Mouse (Mus musculus) heart, postnatal 0 days (tissue): ENCODE data around the gene Slfn9. TPM values are rescaled to one million over a fixed set of nuclear protein-coding genes. Genes with fewer than 3 reads are reported as not detected.
"Not testable (repeated sequence)": the region's sequence is repeated elsewhere in the genome, so short reads cannot be mapped to it uniquely, and the experiment has no call there.

Source experiments
- ATAC-seq: fragments of 200-750 bp; cut with Nextera tagmentation; 2 replicates; pipeline ENCODE4 v1.8.0; 2017; ENCODE audit warnings: low read depth, moderate number of reproducible peaks, moderate library complexity; ENCODE audit not compliant: insufficient read depth
- DNase-seq: peaks from one replicate; pipeline ENCODE4 v3.0.0-alpha.2; 2016; ENCODE audit warnings: low spot score
- H3K27ac ChIP-seq: fragments of 300-500 bp; sonication (generic); 2 replicates; pipeline ENCODE4 v1.5.1; 2014; ENCODE audit warnings: low read depth, mild to moderate bottlenecking
- H3K27me3 ChIP-seq: fragments of 300-500 bp; sonication (generic); 2 replicates; pipeline ENCODE4 v1.6.1; 2014; ENCODE audit warnings: low read length, mixed read lengths; ENCODE audit not compliant: control insufficient read depth, insufficient read depth
- H3K36me3 ChIP-seq: fragments of 300-500 bp; sonication (generic); replicated peaks from 2 replicates; pipeline ENCODE4 v1.6.1; 2014; ENCODE audit warnings: low read length, mixed read lengths; ENCODE audit not compliant: control insufficient read depth, insufficient read depth
- H3K4me1 ChIP-seq: fragments of 300-500 bp; sonication (generic); 2 replicates; pipeline ENCODE4 v1.6.1; 2014; ENCODE audit warnings: antibody characterized with exemption; ENCODE audit not compliant: control insufficient read depth, insufficient read depth
- H3K4me2 ChIP-seq: fragments of 300-500 bp; sonication (generic); 2 replicates; pipeline ENCODE4 v1.6.1; 2014; ENCODE audit warnings: low read depth, mild to moderate bottlenecking, low read length, moderate library complexity
- H3K4me3 ChIP-seq: fragments of 300-500 bp; sonication (generic); 2 replicates; pipeline ENCODE4 v1.5.1; 2014; ENCODE audit warnings: low read depth, low read length
- H3K9ac ChIP-seq: fragments of 300-500 bp; sonication (generic); replicated peaks from 2 replicates; pipeline ENCODE4 v1.6.1; 2014; ENCODE audit warnings: low read depth, low read length, mixed read lengths
- H3K9me3 ChIP-seq: fragments of 300-500 bp; sonication (generic); replicated peaks from 2 replicates; pipeline ENCODE4 v1.6.1; 2016; ENCODE audit warnings: low read length; ENCODE audit not compliant: control insufficient read depth
- CTCF ChIP-seq: IDR thresholded peaks from 2 replicates; pipeline ENCODE4 v1.5.1; 2016; ENCODE audit warnings: antibody characterized with exemption, control low read depth, low read depth
- EP300 ChIP-seq: IDR thresholded peaks from 2 replicates; pipeline ENCODE4 v1.6.1; 2016; ENCODE audit warnings: antibody characterized with exemption, low read depth
- WGBS: fragments of 180-500 bp; shearing (Covaris S2); extraction: QIAGEN DNeasy Blood & Tissue Kit; methylation state at CpG from one replicate; pipeline ENCODE4 v1.1.7; 2014; 5-methylcytosine and 5-hydroxymethylcytosine counted together
- polyA plus RNA-seq: library from polyadenylated mRNA; unstranded; fragments of >200 nt; fragmentation: Nextera tagmentation; extraction: Ambion mirVana; gene quantifications from 2 replicates; pipeline ENCODE4 v1.2.1, GENCODE M21; 2015
- total RNA-seq: library from RNA; depleted of rRNA; stranded (reverse); fragments of >200 nt; gene quantifications from 2 replicates; pipeline ENCODE4 v1.2.3, GENCODE M21; 2014; ENCODE audit warnings: low replicate concordance

The Slfn9 gene
- total and polyA plus RNA-seq, 2 experiments from 2014 or later, result 3.1 to 4.9 TPM

DNA sequence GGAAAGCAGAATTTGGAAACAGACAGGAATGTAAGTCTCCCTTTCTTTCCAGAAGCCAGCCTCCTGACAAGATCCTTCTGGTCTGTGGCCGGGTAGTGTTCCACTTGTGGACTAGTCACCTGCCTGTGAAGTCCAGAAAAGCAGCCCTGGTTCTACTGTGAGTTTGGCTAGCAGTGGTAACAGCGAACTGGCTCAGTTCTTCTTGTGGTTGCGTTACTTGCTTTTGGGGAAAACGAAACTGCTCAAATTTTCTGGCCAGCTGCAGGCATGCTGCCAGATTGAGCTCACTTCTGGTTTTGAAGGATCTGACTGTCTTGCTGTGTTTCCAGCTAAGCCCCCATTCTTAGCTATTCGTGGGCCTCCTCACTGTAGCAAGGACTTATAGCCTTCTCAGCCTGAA, 29.0 kb upstream of the Slfn9 start, which contains the start of gene Slfn8:
TSS of gene Slfn8 (minus strand) at position 190 of the 400 bp plus-strand sequence.
- Histone ChIP-seq H3K27ac (peak within 1 kb of the TSS; percentile 50; the same call in 1 of the 2 replicates), H3K27me3 (no peaks in the 10 kb centered on the region), H3K9me3 (no peaks in the 10 kb centered on the region), H3K4me1 (no peaks in the 10 kb centered on the region), H3K4me3 (peak within 1 kb of the TSS; percentile 22; the same call in 1 of the 2 replicates), H3K4me2 (peak within 1 kb of the TSS; percentile 48), H3K36me3 (no peaks in the 10 kb centered on the region), H3K9ac (no peak within 1 kb of the TSS)
- TF ChIP-seq EP300 (no peak), CTCF (no peak)
- no peak for ATAC-seq
- 55% methylated on average over 5 of the region's 5 CpGs for WGBS
- no peak for DNase-seq

GRCm38 (mm10) chr11:83019561-83020519, 28.2 kb upstream of the Slfn9 start:
- DNase-seq, H3K4me1 ChIP-seq, ATAC-seq, H3K36me3 ChIP-seq, H3K9me3 ChIP-seq, H3K27me3 ChIP-seq, H3K9ac ChIP-seq: not testable (repeated sequence)
- Histone ChIP-seq H3K4me3 (peak overlapping the region; percentile 22; the same call in 1 of the 2 replicates), H3K4me2 (peak overlapping the region; percentile 48), H3K27ac (peak overlapping the region; percentile 50; the same call in 1 of the 2 replicates)
- WGBS, result 58% methylated on average over 18 of the region's 18 CpGs

DNA sequence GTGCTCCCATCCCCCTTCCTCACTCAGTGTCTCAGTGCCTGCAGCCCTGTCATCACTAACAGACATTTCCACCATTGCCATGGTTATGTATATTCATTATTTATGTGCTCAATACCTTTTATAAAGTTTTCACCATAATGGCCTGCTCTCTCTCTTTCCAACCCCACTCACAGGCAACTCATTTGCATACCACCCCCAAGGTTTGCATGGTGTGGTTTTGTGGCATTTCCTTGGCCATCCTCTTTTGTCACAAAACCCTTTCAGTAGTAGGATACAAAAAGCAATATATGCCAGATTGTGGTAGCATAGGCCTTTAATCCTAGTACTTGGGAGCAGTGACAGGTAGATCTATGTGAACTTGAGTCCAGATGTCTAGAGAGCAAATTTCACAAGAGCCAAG, 24.5 kb upstream of the Slfn9 start:
- H3K4me3 ChIP-seq, result no peak overlapping the region
- no peaks in the 10 kb centered on the region for H3K27me3 ChIP-seq
- H3K9me3 ChIP-seq, result no peaks in the 10 kb centered on the region
- H3K4me1 ChIP-seq, result no peaks in the 10 kb centered on the region
- ATAC-seq (no peak), DNase-seq (no peak)
- no peak overlapping the region for H3K27ac ChIP-seq
- H3K36me3 ChIP-seq, result no peaks in the 10 kb centered on the region
- no peak overlapping the region for H3K9ac ChIP-seq
- no peak overlapping the region for H3K4me2 ChIP-seq
- no peak for TF ChIP-seq EP300
- TF ChIP-seq CTCF, result no peak

GRCm38 (mm10) chr11:83013356-83013755, 21.7 kb upstream of the Slfn9 start:
- ATAC-seq (no peak), DNase-seq (no peak)
- no peaks in the 10 kb centered on the region for H3K27me3 ChIP-seq
- H3K4me1 ChIP-seq, result no peaks in the 10 kb centered on the region
- 86% methylated on average over 1 of the region's 1 CpGs for WGBS
- H3K36me3 ChIP-seq, result no peaks in the 10 kb centered on the region
- H3K9ac ChIP-seq, result no peak overlapping the region
- H3K27ac ChIP-seq, result no peak overlapping the region
- no peak overlapping the region for H3K4me3 ChIP-seq
- no peak for TF ChIP-seq CTCF
- TF ChIP-seq EP300, result no peak
- no peak overlapping the region for H3K4me2 ChIP-seq
- H3K9me3 ChIP-seq, result no peaks in the 10 kb centered on the region

GRCm38 (mm10) chr11:82990612-82991385, 831 bp downstream of the Slfn9 start:
- peak overlapping the region; percentile 87 for H3K27ac ChIP-seq
- peak; percentile 75 for DNase-seq
- peak; percentile 87 for ATAC-seq
- peak overlapping the region; percentile 62 for H3K9ac ChIP-seq
- 8% methylated on average over 19 of the region's 19 CpGs for WGBS
- not testable (repeated sequence) for H3K36me3 ChIP-seq, H3K4me1 ChIP-seq, H3K27me3 ChIP-seq, H3K9me3 ChIP-seq
- H3K4me2 ChIP-seq, result peak overlapping the region; percentile 87
- H3K4me3 ChIP-seq, result peak overlapping the region; percentile 69
